Mouse (Mus musculus): Measurements from ENCODE around the gene Rad9b. TPM values are rescaled to one million over a fixed set of nuclear protein-coding genes. Genes with fewer than 3 reads are reported as not detected.

Rad9b gene
- polyA plus RNA-seq, 1 experiment from 2014 or later: 10.2 TPM

Other genes starting within 250 kb of the Rad9b start
- gene Ccdc63, start 213.4 kb downstream of the Rad9b start, polyA plus RNA-seq (2015; fragmentation: Nextera tagmentation; extraction: Ambion mirVana): 0.04 TPM in 1 of 2 replicates, not detected in the other
- 214 and 259 TPM in 2 replicates for gene Ppp1cc, start 196.0 kb downstream of the Rad9b start, polyA plus RNA-seq (2015; fragmentation: Nextera tagmentation; extraction: Ambion mirVana)
- 4.4 and 5.0 TPM in 2 replicates for gene Hvcn1, start 147.4 kb downstream of the Rad9b start, polyA plus RNA-seq (2015; fragmentation: Nextera tagmentation; extraction: Ambion mirVana)
- gene Tctn1, start 89.8 kb downstream of the Rad9b start, polyA plus RNA-seq (2015; fragmentation: Nextera tagmentation; extraction: Ambion mirVana): 6.5 and 7.4 TPM in 2 replicates
- 8.6 and 8.9 TPM in 2 replicates for gene Pptc7, start 69.9 kb downstream of the Rad9b start, polyA plus RNA-seq (2015; fragmentation: Nextera tagmentation; extraction: Ambion mirVana)
- 210 and 225 TPM in 2 replicates for gene Vps29, start 136 bp upstream of the Rad9b start, polyA plus RNA-seq (2015; fragmentation: Nextera tagmentation; extraction: Ambion mirVana)
- gene Gpn3, start 17.6 kb upstream of the Rad9b start, polyA plus RNA-seq (2015; fragmentation: Nextera tagmentation; extraction: Ambion mirVana): 76.2 and 76.8 TPM in 2 replicates
- 65.2 and 66.5 TPM in 2 replicates for gene Fam216a, start 18.1 kb upstream of the Rad9b start, polyA plus RNA-seq (2015; fragmentation: Nextera tagmentation; extraction: Ambion mirVana)
- 158 and 162 TPM in 2 replicates for gene Arpc3, start 37.6 kb upstream of the Rad9b start, polyA plus RNA-seq (2015; fragmentation: Nextera tagmentation; extraction: Ambion mirVana)
- 42.8 and 44.0 TPM in 2 replicates for gene Anapc7, start 67.5 kb upstream of the Rad9b start, polyA plus RNA-seq (2015; fragmentation: Nextera tagmentation; extraction: Ambion mirVana)
- gene Atp2a2, start 148.0 kb upstream of the Rad9b start, polyA plus RNA-seq (2015; fragmentation: Nextera tagmentation; extraction: Ambion mirVana): 28.8 TPM in 2 replicates